ENCODE assay signal across 9 mouse cellular contexts in genomic region chr12:78098765-78099194, GRCm38 (mm10).
DNase-seq lines count a peak whose midpoint lies in the region; ATAC-seq and TF ChIP-seq lines count a peak whose summit lies in the region.
"Had no signal": no experiment of that assay in that cellular context is flagged by ENCODE, and none has a peak within 500 bp of the region (broad histone marks: within the 10 kb centered on the region; RNA-seq: fewer than 3 reads in every experiment).

No protein-coding gene starts in this region.

- no peak for TF ChIP-seq CTCF in liver, postnatal 0 days (IDR thresholded peaks at IDR 0.05; ENCODE audit: low read depth)

- ATAC-seq in midbrain, embryonic 11.5 days (ENCODE audit: low FRiP score), result no peak
- ATAC-seq in liver, postnatal 0 days, result no peak
- no peak for ATAC-seq in kidney, embryonic 14.5 days (ENCODE audit: low FRiP score, low TSS enrichment)

- H3K9me3 ChIP-seq in midbrain, embryonic 11.5 days (ENCODE audit: control insufficient read depth, low read length), result no peaks in the 10 kb centered on the region
- H3K9me3 ChIP-seq in midbrain, embryonic 10.5 days (replicated peaks), result no peaks in the 10 kb centered on the region
- no peaks in the 10 kb centered on the region for H3K9me3 ChIP-seq in liver, postnatal 0 days (ENCODE audit: low read length)
- no peaks in the 10 kb centered on the region for H3K9me3 ChIP-seq in kidney, embryonic 14.5 days (ENCODE audit: control insufficient read depth, low read length)

- 81% methylated on average over 9 of the region's 9 CpGs for WGBS in midbrain, embryonic 11.5 days
- WGBS in midbrain, embryonic 10.5 days, result 87% methylated on average over 9 of the region's 9 CpGs
- WGBS in liver, postnatal 0 days (ENCODE audit: insufficient replicate concordance), result 40% methylated on average over 9 of the region's 9 CpGs
- 75% methylated on average over 9 of the region's 9 CpGs for WGBS in kidney, embryonic 14.5 days

- H3K27ac ChIP-seq in midbrain, embryonic 11.5 days (ENCODE audit: low read depth, low read length), result no peak overlapping the region
- no peak overlapping the region for H3K27ac ChIP-seq in midbrain, embryonic 10.5 days (replicated peaks)
- H3K27ac ChIP-seq in liver, postnatal 0 days (ENCODE audit: low read depth), result no peak overlapping the region
- H3K27ac ChIP-seq in kidney, embryonic 14.5 days (ENCODE audit: low read depth, low read length), result no peak overlapping the region
- H3K27ac ChIP-seq: kidney, postnatal 0 days had no signal

- no peaks in the 10 kb centered on the region for H3K36me3 ChIP-seq in midbrain, embryonic 11.5 days (ENCODE audit: control insufficient read depth, insufficient read depth, low read length)
- no peaks in the 10 kb centered on the region for H3K36me3 ChIP-seq in midbrain, embryonic 10.5 days
- H3K36me3 ChIP-seq in liver, postnatal 0 days (replicated peaks; ENCODE audit: insufficient read depth, low read length), result no peaks in the 10 kb centered on the region
- H3K36me3 ChIP-seq in kidney, embryonic 14.5 days (ENCODE audit: control insufficient read depth, insufficient read depth, low read length), result no peaks in the 10 kb centered on the region

- no peak overlapping the region for H3K9ac ChIP-seq in midbrain, embryonic 11.5 days (ENCODE audit: low read length)
- no peak overlapping the region for H3K9ac ChIP-seq in liver, postnatal 0 days (replicated peaks)
- no peak overlapping the region for H3K9ac ChIP-seq in kidney, embryonic 14.5 days (ENCODE audit: low read depth, low read length)

- no peaks in the 10 kb centered on the region for H3K27me3 ChIP-seq in midbrain, embryonic 11.5 days (ENCODE audit: control insufficient read depth, insufficient read depth, low read length)
- no peaks in the 10 kb centered on the region for H3K27me3 ChIP-seq in midbrain, embryonic 10.5 days (ENCODE audit: low read depth, poor library complexity, severe bottlenecking)
- H3K27me3 ChIP-seq in liver, postnatal 0 days (ENCODE audit: insufficient read depth, low read length), result no peaks in the 10 kb centered on the region
- H3K27me3 ChIP-seq in kidney, embryonic 14.5 days (ENCODE audit: control insufficient read depth, insufficient read depth, low read length), result no peaks in the 10 kb centered on the region

- no peak overlapping the region for H3K4me2 ChIP-seq in midbrain, embryonic 11.5 days
- no peak overlapping the region for H3K4me2 ChIP-seq in liver, postnatal 0 days (ENCODE audit: low read depth, low read length)
- H3K4me2 ChIP-seq in kidney, embryonic 14.5 days (replicated peaks; ENCODE audit: low read depth, low read length), result no peak overlapping the region

- peak; percentile 15 for DNase-seq in adrenal gland, postnatal 10 days
- no peak for DNase-seq in adrenal gland, adult 2 months
- DNase-seq in midbrain, embryonic 11.5 days (ENCODE audit: low spot score, missing footprints), result peak; percentile 4
- no peak for DNase-seq in midbrain, embryonic 10.5 days (ENCODE audit: low spot score)
- peak; percentile 49 to 72 for DNase-seq in layer of hippocampus, adult 8-10 months (ENCODE audit: low spot score in 2 of 2)
- DNase-seq in lung, postnatal 4 days, result peak; percentile 69 to 88
- DNase-seq in liver, postnatal 0 days, result no peak

- H3K4me3 ChIP-seq in midbrain, embryonic 11.5 days (ENCODE audit: low read depth, low read length), result no peak overlapping the region
- H3K4me3 ChIP-seq in midbrain, embryonic 10.5 days, result no peak overlapping the region
- H3K4me3 ChIP-seq in liver, postnatal 0 days (ENCODE audit: low read depth, low read length), result no peak overlapping the region
- no peak overlapping the region for H3K4me3 ChIP-seq in kidney, embryonic 14.5 days (ENCODE audit: low read length)

- H3K4me1 ChIP-seq in midbrain, embryonic 11.5 days (ENCODE audit: control insufficient read depth, insufficient read depth, low read length), result no peaks in the 10 kb centered on the region
- peaks cover 10% of the 10 kb centered on the region; the same call in 1 of the 2 replicates for H3K4me1 ChIP-seq in midbrain, embryonic 10.5 days
- no peaks in the 10 kb centered on the region for H3K4me1 ChIP-seq in liver, postnatal 0 days (ENCODE audit: insufficient read depth)
- no peaks in the 10 kb centered on the region for H3K4me1 ChIP-seq in kidney, embryonic 14.5 days (ENCODE audit: control insufficient read depth, insufficient read depth, low read length)

- TF ChIP-seq EP300 in liver, postnatal 0 days (IDR thresholded peaks at IDR 0.05; ENCODE audit: low read depth), result no peak

Comparison
In these comparisons a context has a peak if more than half of its experiments do, and no peak if none do; other contexts are left out.
1. DNase-seq: peak in adrenal gland, postnatal 10 days (single experiment), midbrain, embryonic 11.5 days (single experiment), layer of hippocampus, adult 8-10 months (2 of 2) and lung, postnatal 4 days (2 of 2); none in adrenal gland, adult 2 months (single experiment), midbrain, embryonic 10.5 days (single experiment) and liver, postnatal 0 days (single experiment).